Mouse (Mus musculus) megakaryocyte, embryonic 14.5 days (primary cell): ENCODE results near the gene Rasgef1b. TPM values are rescaled to one million over a fixed set of nuclear protein-coding genes. Genes with fewer than 3 reads are reported as not detected.
A peak's percentile ranks its signal among the peaks of the same experiment; 100 is the strongest.

Source experiments
- H3K27me3 ChIP-seq: replicated peaks from 2 replicates; pipeline ENCODE3; 2012; ENCODE audit warnings: inconsistent platforms
- H3K36me3 ChIP-seq: replicated peaks from 2 replicates; pipeline ENCODE3; 2012; ENCODE audit warnings: low read length, inconsistent platforms, mixed read lengths
- H3K4me1 ChIP-seq: 2 replicates; pipeline ENCODE4 v1.6.1; 2012; ENCODE audit warnings: inconsistent platforms
- H3K4me3 ChIP-seq: replicated peaks from 2 replicates; pipeline ENCODE3; 2012; ENCODE audit warnings: moderate library complexity, mild to moderate bottlenecking, inconsistent platforms
- H3K9me3 ChIP-seq: 2 replicates; pipeline ENCODE4 v1.6.1; 2012; ENCODE audit warnings: inconsistent platforms
- FLI1 ChIP-seq: IDR thresholded peaks from 2 replicates; pipeline ENCODE4 v1.6.1; 2012; ENCODE audit warnings: low read length, inconsistent platforms, mixed read lengths
- GATA1 ChIP-seq: IDR thresholded peaks from 3 replicates; pipeline ENCODE4 v1.6.1; 2012; ENCODE audit warnings: mixed read lengths, low read length, inconsistent platforms, borderline replicate concordance
- polyA plus RNA-seq: library from polyadenylated mRNA; stranded (reverse); fragments of >175 nt; gene quantifications from 2 replicates; pipeline ENCODE4 v1.2.3, GENCODE M21; 2012; ENCODE audit warnings: low replicate concordance; ENCODE audit not compliant: insufficient read depth

The Rasgef1b gene
- polyA plus RNA-seq, 1 experiment: 2.9 TPM

- Histone ChIP-seq H3K4me3 (no peak overlapping the region), H3K27me3 (peaks cover 6% of the 10 kb centered on the region), H3K36me3 (no peaks in the 10 kb centered on the region), H3K4me1 (peaks cover 45% of the 10 kb centered on the region), H3K9me3 (peaks cover 8% of the 10 kb centered on the region; the same call in 1 of the 2 replicates)
- TF ChIP-seq GATA1 (no peak), FLI1 (no peak)
These were observed 140.9 kb downstream of the Rasgef1b start for GRCm38 (mm10) chr5:99587994-99588393.

GRCm38 (mm10) chr5:99587589-99587988 is 141.3 kb downstream of the Rasgef1b start:
- Histone ChIP-seq H3K9me3 (peaks cover 6% of the 10 kb centered on the region; the same call in 1 of the 2 replicates), H3K4me3 (no peak overlapping the region)

GRCm38 (mm10) chr5:99586287-99586686 is 142.6 kb downstream of the Rasgef1b start:
- Histone ChIP-seq H3K9me3 (peaks cover 4% of the 10 kb centered on the region; the same call in 1 of the 2 replicates), H3K36me3 (no peaks in the 10 kb centered on the region), H3K4me3 (no peak overlapping the region), H3K4me1 (peaks cover 37% of the 10 kb centered on the region), H3K27me3 (peaks cover 5% of the 10 kb centered on the region)
- TF ChIP-seq GATA1 (no peak), FLI1 (no peak)

More at GRCm38 (mm10) chr5:99587589-99587988, 141.3 kb downstream of the Rasgef1b start:
- H3K4me1 ChIP-seq: peaks cover 42% of the 10 kb centered on the region
- no peak for TF ChIP-seq GATA1
- TF ChIP-seq FLI1: no peak
- no peaks in the 10 kb centered on the region for H3K36me3 ChIP-seq
- peaks cover 5% of the 10 kb centered on the region for H3K27me3 ChIP-seq

- Histone ChIP-seq H3K36me3 (no peaks in the 10 kb centered on the region), H3K4me1 (peaks cover 33% of the 10 kb centered on the region), H3K27me3 (peaks cover 3% of the 10 kb centered on the region), H3K4me3 (no peak overlapping the region), H3K9me3 (peaks cover 4% of the 10 kb centered on the region; the same call in 1 of the 2 replicates)
- TF ChIP-seq GATA1 (no peak), FLI1 (no peak)
These were observed 143.5 kb downstream of the Rasgef1b start for GRCm38 (mm10) chr5:99585166-99585898.

GRCm38 (mm10) chr5:99584266-99584665 is 144.6 kb downstream of the Rasgef1b start:
- Histone ChIP-seq H3K27me3 (peaks cover 2% of the 10 kb centered on the region), H3K9me3 (peaks cover 4% of the 10 kb centered on the region; the same call in 1 of the 2 replicates), H3K4me1 (peaks cover 26% of the 10 kb centered on the region), H3K4me3 (no peak overlapping the region), H3K36me3 (no peaks in the 10 kb centered on the region)
- TF ChIP-seq FLI1: no peak
- TF ChIP-seq GATA1: no peak

DNA sequence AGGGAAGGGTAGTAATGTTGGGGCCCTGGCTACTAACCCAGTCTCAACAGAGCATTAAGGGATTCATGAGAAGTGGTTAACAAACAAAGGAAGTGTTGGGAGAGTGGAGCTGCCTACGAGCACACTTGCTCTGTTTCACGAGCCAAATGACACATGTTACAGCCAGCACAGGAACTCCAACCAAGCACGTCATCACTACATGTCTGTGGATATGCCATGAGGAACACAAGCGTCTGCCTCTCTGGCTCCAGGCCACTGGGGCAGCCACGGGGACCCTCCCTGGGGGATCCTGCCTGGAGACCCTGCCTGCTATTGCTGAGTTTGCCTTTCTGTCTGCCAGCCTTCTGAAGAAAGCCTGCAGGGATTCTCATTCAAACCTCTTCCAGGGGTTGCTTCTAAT is 146.8 kb downstream of the Rasgef1b start:
- no peak overlapping the region for H3K4me3 ChIP-seq
- H3K4me1 ChIP-seq: peaks cover 19% of the 10 kb centered on the region
- TF ChIP-seq GATA1 (no peak), FLI1 (no peak)
- H3K36me3 ChIP-seq: no peaks in the 10 kb centered on the region
- H3K9me3 ChIP-seq: peaks cover 3% of the 10 kb centered on the region; the same call in 1 of the 2 replicates
- H3K27me3 ChIP-seq: peaks cover 2% of the 10 kb centered on the region

- Histone ChIP-seq H3K4me3 (no peak overlapping the region), H3K36me3 (no peaks in the 10 kb centered on the region), H3K4me1 (peaks cover 47% of the 10 kb centered on the region), H3K27me3 (peaks cover 2% of the 10 kb centered on the region), H3K9me3 (no peaks in the 10 kb centered on the region)
- TF ChIP-seq GATA1: no peak
- TF ChIP-seq FLI1: no peak
These were observed 150.2 kb downstream of the Rasgef1b start for GRCm38 (mm10) chr5:99578692-99579091.

- no peak for TF ChIP-seq FLI1
- no peak for TF ChIP-seq GATA1
- no peaks in the 10 kb centered on the region for H3K27me3 ChIP-seq
- no peaks in the 10 kb centered on the region for H3K9me3 ChIP-seq
- peak overlapping the region; percentile 28 for H3K4me3 ChIP-seq
- H3K4me1 ChIP-seq: peaks cover 51% of the 10 kb centered on the region
- no peaks in the 10 kb centered on the region for H3K36me3 ChIP-seq
These were observed 153.0 kb downstream of the Rasgef1b start for GRCm38 (mm10) chr5:99575897-99576296.

- no peak overlapping the region for H3K4me3 ChIP-seq
- H3K27me3 ChIP-seq: no peaks in the 10 kb centered on the region
- H3K9me3 ChIP-seq: no peaks in the 10 kb centered on the region
- no peak for TF ChIP-seq FLI1
- no peak for TF ChIP-seq GATA1
- H3K36me3 ChIP-seq: no peaks in the 10 kb centered on the region
- H3K4me1 ChIP-seq: peaks cover 63% of the 10 kb centered on the region
These were observed 164.2 kb downstream of the Rasgef1b start for GRCm38 (mm10) chr5:99564501-99565323.
